Mouse (Mus musculus): ENCODE results near the gene Olfr610. TPM values are rescaled to one million over a fixed set of nuclear protein-coding genes. Genes with fewer than 3 reads are reported as not detected.
"Not testable (repeated sequence)": the region's sequence is repeated elsewhere in the genome, so short reads cannot be mapped to it uniquely, and the experiment has no call there.

The Olfr610 gene
- total RNA-seq (2021) = not detected
- long read RNA-seq, experiment 1 = 0 reads
- long read RNA-seq, experiment 2 = 0 reads

DNA sequence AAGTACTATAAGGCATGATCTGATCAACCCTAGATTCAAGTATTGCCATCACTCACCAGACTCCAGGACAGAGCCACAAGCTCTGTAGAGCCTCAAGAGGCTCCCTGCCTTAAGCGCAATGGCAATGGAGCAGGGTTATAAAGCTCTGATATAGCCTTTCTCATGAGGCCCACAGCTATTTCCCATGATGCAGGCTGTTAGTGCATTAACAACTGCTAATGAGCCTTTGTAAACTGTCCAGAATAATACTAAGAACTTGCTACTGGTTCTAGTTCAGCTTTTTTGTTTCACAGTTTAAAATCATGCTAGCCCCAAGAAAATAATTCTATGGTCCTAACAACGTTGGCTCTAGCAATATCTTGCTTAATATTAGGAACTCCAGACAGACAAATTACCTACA is at the start of gene Olfr610:
Gene Olfr610, minus strand, starts transcription at position 101 of the 400 bp plus-strand sequence.
- DNase-seq = no peak

- DNase-seq = no peak
Observed at GRCm38 (mm10) chr7:103555779-103556178, 43.9 kb upstream of the Olfr610 start, which contains the start of gene Olfr615. TSS of gene Olfr615 (plus strand) at chr7:103556079.

- no peak for DNase-seq
Observed at GRCm38 (mm10) chr7:103547774-103548173, 35.9 kb upstream of the Olfr610 start, which contains the start of gene Olfr613. TSS of gene Olfr613 (plus strand) at chr7:103548074.

- DNase-seq = not testable (repeated sequence)
Observed at GRCm38 (mm10) chr7:103542617-103543016, 30.7 kb upstream of the Olfr610 start, which contains the start of gene Olfr612. TSS of gene Olfr612 (minus strand) at chr7:103542717.

GRCm38 (mm10) chr7:103520746-103521145 is 8.8 kb upstream of the Olfr610 start, which contains the start of gene Olfr611:
TSS of gene Olfr611 (minus strand) at chr7:103520846.
- not testable (repeated sequence) for DNase-seq

DNA sequence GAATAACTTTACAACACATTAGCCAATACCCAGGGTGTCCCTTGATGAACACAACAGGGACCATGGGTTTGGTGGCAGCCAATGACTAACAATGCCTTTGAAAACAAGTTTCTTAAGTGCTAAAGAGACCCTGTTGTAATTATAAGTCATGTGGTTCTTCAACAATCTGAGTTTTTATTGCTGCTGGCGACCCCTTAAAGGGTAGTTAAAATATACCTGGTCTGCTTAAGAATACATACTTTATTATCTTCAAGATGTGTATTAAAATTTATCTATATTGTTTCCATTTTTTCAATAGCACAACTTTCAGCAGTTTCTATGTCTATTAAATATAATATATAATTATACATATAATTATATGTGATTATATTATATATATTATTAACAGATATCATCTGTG is 14.0 kb downstream of the Olfr610 start, which contains the start of gene Olfr609:
Gene Olfr609, minus strand, starts transcription at position 101 of the 400 bp plus-strand sequence.
- no peak for DNase-seq

- DNase-seq = not testable (repeated sequence)
Observed at GRCm38 (mm10) chr7:103477106-103477505, 34.8 kb downstream of the Olfr610 start.

DNA sequence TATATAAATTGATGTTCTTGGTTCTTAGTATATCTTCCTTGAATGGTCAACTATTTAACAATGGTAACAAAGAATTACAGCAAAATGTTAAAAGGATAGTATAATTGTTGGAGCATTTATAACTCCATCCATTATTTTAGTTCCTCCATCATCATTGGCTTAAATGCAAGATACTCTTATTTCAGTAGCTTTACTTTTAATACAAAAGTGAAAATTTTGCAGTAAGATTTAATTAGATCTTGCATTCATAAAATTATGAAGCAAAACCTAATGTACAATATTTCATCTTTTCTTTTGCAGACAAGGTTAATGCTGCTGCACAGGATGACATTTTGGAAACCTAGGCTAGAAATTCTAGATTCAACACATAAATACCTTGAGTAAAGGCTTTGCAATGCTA is 42.3 kb downstream of the Olfr610 start, which contains the start of gene Olfr608:
Gene Olfr608, plus strand, starts transcription at position 301 of the 400 bp plus-strand sequence.
- DNase-seq = no peak

DNA sequence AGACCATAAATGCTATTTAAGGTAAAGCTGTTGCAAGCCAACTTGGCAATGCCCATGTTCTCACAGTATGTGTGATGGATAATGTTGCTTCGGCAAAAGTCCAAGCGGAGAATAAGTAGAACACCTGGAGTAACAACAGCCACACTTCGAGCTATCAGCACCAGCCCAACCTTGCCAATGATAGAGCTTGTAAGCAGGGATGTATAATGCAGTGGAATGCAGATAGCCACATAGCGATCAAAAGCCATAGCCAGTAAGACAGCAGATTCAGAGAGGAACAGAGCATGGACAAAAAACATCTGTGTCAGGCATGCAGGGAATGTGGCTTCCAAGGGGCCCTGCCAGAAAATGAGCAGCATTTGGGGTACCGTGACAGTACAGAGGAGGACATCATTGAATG is 51.3 kb downstream of the Olfr610 start:
- DNase-seq = no peak

Other genes with a start within 250 kb of the Olfr610 start
- not detected for gene Olfr596, start 206.5 kb downstream of the Olfr610 start, total RNA-seq (2021)
- gene Olfr597, start 195.8 kb downstream of the Olfr610 start, total RNA-seq (2021) = not detected
- gene Olfr598, start 188.6 kb downstream of the Olfr610 start, total RNA-seq (2021) = not detected
- gene Olfr599, start 176.2 kb downstream of the Olfr610 start, total RNA-seq (2021) = not detected
- not detected for gene Olfr600, start 162.5 kb downstream of the Olfr610 start, total RNA-seq (2021)
- gene Olfr601, start 149.5 kb downstream of the Olfr610 start, total RNA-seq (2021) = not detected
- gene Olfr603, start 125.9 kb downstream of the Olfr610 start, total RNA-seq (2021) = not detected
- not detected for gene Usp17lc, start 97.0 kb downstream of the Olfr610 start, total RNA-seq (2021)
- gene Olfr605, start 66.7 kb downstream of the Olfr610 start, total RNA-seq (2021) = not detected
- not detected for gene Olfr606, start 63.1 kb downstream of the Olfr610 start, total RNA-seq (2021)
- not detected for gene Olfr607, start 48.0 kb downstream of the Olfr610 start, total RNA-seq (2021)
- gene Olfr608, start 42.2 kb downstream of the Olfr610 start, total RNA-seq (2021) = not detected
- not detected for gene Olfr609, start 14.1 kb downstream of the Olfr610 start, total RNA-seq (2021)
- not detected for gene Olfr611, start 8.7 kb upstream of the Olfr610 start, total RNA-seq (2021)
- not detected for gene Olfr612, start 30.6 kb upstream of the Olfr610 start, total RNA-seq (2021)
- gene Olfr613, start 36.0 kb upstream of the Olfr610 start, total RNA-seq (2021) = not detected
- not detected for gene Olfr615, start 44.0 kb upstream of the Olfr610 start, total RNA-seq (2021)
- gene Olfr616, start 57.0 kb upstream of the Olfr610 start, total RNA-seq (2021) = not detected
- not detected for gene Olfr617, start 60.9 kb upstream of the Olfr610 start, total RNA-seq (2021)
- not detected for gene Olfr618, start 78.0 kb upstream of the Olfr610 start, total RNA-seq (2021)
- gene Olfr619, start 88.5 kb upstream of the Olfr610 start, total RNA-seq (2021) = not detected
- gene Olfr620, start 100.4 kb upstream of the Olfr610 start, total RNA-seq (2021) = not detected
- gene Olfr622, start 130.6 kb upstream of the Olfr610 start, total RNA-seq (2021) = not detected
- not detected for gene Olfr623, start 151.6 kb upstream of the Olfr610 start, total RNA-seq (2021)
- gene Olfr624, start 159.1 kb upstream of the Olfr610 start, total RNA-seq (2021) = not detected
- gene Olfr625-ps1, start 170.6 kb upstream of the Olfr610 start, total RNA-seq (2021) = not detected
- gene Olfr243, start 202.5 kb upstream of the Olfr610 start, total RNA-seq (2021) = not detected
- gene Olfr628, start 218.3 kb upstream of the Olfr610 start, total RNA-seq (2021) = not detected
- not detected for gene Olfr629, start 232.8 kb upstream of the Olfr610 start, total RNA-seq (2021)
- not detected for gene Olfr630, start 245.2 kb upstream of the Olfr610 start, total RNA-seq (2021)

All from adrenal gland, postnatal 36 days (tissue).